Mouse (Mus musculus) layer of hippocampus, adult 8-10 months (tissue): ENCODE measurements around the gene Mog. TPM values are rescaled to one million over a fixed set of nuclear protein-coding genes. Genes with fewer than 3 reads are reported as not detected.
"Not testable (repeated sequence)": the region's sequence is repeated elsewhere in the genome, so short reads cannot be mapped to it uniquely, and the experiment has no call there.

Experiments
- DNase-seq, 2 experiments: peaks; one replicate each; pipeline ENCODE4 v3.0.0; 2022; ENCODE audit warnings: low spot score in 2 of 2
- total RNA-seq, 4 experiments: library from RNA; stranded (reverse); gene quantifications; 2 replicates each; pipeline ENCODE4 v1.2.4; 2022

The Mog gene
- total RNA-seq, 4 experiments from 2014 or later: 35.6 to 57.5 (median 47.8) TPM

DNA sequence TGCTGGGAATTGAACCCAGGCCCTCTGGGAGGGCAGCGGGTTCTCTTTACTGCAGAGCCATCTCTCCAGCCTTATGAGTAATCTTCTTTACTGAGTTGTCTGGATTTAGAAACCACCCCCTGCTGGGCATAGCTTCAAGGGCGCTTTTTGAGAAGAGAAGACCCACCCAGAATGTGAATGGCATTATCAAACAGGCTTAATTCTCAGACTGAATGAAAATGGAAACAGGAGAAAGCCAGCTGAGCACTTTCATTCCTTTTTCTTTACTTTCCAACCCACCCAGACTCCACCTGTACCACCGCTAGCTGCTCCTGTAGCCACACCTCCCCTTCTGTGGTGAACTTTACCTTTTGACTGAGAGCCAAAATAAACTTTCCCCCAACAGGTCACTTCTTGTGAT lies 27.8 kb downstream of the Mog start:
- no peak for DNase-seq

DNA sequence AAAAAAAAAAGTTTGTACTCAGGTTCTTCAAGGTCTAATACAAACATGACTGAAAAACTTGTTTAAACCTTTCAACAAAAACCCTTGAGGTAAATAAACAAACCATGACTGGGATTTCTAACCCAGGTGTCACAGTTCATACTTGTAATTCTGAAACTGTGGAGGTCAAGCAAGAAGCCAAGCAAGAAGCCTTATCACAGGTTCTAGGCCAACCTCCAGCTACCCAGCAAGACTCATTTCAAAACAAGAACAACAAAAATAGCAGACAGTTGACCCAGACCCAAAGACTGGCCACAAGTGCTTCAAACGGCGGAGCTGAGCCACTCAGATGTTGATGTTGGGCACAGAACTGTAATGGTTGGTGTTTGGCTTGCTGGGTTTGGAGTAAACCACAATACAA lies 28.7 kb downstream of the Mog start:
- DNase-seq: no peak

DNA sequence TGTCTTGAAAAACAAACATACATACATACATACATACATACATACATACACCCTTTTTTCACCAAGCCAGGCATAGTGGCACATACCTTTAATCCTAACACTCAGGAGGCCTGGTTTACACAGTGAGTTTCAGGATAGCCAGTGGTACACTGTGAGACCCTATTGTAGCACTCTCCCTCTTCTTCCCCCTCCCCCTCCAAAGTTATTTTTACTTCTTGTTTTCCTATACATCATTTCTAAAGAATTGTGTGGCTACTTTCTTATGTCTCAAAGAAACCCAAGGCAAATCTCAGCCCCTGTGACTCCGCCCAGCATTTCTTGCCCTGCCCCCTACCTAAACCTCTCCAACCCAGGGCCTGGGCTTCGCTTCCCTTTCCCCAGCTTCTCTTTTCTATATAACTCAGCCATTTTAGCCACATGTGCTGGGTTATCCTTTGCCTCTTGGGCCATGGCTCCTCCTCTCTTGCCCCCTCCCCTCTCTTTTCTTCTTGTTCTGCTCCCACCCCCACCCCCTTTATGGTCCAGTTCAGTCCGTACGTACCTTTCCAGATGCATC lies 29.4 kb downstream of the Mog start:
- no peak for DNase-seq

DNA sequence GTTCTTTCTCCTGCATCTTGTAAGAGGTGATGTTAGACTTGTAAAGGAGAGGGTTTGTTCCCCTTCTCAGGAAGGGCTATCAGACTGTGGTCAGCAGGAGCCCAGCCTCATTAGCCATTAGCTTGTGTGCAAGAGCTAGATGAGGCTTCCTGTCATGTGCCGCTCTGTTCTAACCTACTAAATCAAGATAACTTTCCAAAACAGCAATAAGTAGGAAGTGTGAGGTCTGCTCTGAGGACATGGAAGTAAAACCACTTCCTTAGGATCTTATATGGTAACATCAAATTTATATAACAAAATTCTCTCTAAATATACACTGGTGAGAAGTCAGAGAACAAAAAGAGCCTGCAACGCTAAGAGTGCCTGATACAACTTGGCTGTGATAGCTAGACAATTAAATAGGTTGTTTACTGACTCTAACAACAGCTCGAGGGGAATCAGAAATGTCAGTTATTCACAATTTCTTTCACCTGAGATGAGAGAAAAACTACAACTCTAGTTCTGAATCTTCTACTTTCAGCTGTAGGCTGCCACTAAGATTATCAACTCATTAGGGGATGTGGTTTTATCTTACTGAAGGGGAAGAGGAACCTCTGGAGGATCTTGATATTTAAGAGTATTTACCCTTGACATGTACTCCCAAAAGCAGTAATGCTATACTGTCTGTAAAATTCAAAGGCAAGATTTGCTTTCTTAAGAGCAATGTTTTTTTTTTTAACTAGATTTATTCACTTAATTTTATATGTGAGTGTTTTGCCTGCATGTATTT lies 30.7 kb downstream of the Mog start:
- DNase-seq: no peak

DNA sequence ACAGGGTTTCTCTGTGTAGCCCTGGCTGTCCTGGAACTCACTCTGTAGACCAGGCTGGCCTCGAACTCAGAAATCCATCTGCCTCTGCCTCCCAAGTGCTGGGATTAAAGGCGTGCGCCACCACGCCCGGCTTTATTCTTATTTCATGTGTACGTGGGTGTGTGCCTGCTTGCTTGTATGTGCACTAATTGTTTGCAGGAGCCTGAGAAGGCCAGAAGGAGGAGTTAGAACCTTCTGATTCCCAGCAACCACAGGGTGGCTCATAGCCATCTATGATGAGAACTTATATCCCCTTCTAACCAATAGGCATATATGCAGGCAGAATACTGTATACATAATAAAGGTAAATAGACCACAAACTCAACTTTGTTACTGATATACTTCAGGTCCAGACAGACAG lies 32.6 kb downstream of the Mog start:
- not testable (repeated sequence) for DNase-seq

DNA sequence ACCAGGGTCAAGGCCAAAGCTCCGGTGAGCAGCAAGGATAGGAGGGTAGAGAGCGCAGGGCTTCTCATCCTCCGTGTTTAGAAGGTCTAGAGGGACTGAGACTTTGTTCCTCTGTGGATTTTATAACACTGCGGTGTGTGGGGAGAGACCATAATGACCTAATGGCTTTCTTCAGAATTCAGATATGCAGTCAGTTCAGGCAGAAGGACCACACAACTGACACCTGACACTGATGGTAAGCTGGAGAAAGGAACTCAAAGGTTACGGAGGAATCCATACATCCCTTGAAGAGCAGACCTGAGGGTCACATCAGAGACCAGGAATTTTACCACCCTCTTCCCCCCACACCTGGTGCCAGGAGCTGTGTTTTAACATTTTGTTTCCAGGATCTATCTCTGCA lies 33.8 kb downstream of the Mog start, which contains the start of gene H2-M5:
Gene H2-M5, minus strand, starts transcription at position 101 of the 400 bp plus-strand sequence.
- DNase-seq: no peak

DNA sequence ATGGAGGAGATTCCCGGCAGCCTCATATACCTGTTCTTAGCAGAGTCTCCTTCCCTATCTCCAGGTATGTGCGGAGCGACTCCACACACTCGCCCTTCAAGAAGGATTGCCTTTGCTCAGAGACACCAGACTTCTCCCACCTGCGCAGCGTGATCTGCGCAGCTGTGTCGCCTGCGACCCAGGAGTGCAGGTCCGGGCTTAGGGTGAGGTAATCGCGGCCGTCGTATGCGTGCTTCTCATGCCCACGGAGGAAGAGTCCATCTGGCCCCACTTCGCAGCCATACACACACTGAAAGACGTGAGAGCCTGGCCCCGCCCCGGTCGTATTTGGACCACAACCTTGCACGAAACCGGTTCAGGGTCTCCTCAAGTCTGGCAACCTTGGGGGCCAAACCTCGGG lies 34.7 kb downstream of the Mog start:
- no peak for DNase-seq

DNA sequence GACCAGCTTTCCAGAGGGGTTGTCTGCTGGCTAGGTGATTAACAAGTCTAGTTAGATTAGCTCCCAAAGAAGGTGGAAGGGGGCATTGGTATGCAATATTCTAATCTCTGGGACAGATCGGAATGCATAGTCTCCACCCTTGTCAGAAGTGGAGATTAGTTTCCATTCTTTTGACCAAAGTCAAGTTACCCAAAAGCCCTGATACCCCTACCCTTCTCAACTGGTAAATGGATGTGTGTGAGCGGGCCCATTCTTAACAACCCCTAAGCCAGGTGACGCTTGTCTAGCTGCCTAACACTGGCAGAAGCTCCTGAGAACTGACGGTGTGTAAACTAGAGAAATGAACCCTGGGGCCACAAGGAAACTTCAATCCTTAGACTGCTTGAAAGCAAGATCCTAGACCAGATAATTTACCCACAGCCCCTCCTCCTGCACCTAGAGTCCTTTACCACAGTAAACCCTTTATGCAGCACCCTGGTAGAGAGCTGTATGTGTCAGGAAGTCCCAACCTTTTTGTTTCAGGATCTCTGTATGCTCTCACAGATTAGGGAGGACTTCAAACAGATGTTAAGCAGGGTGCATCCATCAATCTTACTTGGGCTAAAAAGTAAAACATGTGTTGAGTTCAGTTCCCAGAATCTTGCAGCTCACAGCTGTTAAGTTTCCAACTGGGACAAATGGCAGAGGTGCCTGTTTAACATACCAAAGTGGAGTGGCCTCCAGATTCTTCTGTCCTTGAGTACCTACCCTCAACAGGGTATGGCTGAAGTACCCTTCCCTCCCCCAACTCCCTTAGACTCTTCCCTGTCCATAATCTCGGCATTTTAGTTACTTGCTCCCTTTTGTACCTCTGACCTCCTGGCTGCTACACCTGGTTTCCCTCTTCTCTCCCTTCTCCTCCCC lies 40.7 kb downstream of the Mog start:
- no peak for DNase-seq

DNA sequence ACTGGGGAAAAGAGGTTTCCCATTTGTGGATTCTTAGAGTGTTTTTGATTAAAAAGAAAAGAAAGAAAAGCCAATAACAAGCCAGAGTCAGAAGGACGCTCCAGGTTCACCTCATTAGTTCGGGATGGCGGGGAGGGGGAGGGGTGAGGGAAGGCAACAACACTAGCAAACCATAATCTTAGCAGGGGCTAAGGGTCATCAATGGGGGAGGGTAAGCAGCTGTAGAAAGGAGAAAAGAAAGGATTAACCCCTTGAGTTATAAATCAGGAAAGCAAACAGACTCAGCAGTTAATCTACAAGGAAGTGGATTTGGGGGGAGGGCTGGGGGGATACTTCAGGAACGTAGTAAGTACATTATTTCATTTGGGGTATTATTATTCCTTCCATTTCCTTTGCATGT lies 41.4 kb downstream of the Mog start:
- DNase-seq: no peak

DNA sequence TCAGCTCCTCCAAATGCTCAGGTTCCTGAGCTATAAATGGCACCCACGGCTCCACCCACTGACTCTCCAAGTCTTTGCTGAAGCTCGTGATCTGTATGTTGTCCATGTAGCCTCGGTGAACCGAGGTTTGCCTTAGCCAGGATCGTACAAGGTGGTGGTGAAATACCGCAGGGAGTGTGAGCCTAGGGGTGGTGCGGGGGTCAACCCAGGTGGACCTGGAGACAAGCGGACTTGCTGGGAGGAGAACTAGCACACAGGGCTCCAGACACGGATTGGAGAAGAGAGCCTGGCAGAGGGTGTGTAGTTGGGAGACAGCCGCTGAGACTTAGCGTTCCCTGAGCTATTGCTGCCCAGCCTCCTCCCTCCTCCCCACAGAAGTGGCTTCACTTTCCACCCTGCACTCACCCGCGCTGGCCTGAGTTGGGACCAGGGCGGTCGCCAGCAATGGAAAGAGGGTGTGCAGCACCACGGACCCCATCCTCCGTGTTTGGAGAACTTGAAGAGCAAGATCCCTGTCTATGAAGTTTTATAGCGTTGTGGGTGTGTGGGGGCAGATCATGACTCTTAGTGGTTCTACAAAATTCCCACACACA lies 41.9 kb downstream of the Mog start, which contains the start of gene 2410137M14Rik:
Gene 2410137M14Rik, minus strand, starts transcription at position 17 of the 593 bp plus-strand sequence.
- no peak for DNase-seq

DNA sequence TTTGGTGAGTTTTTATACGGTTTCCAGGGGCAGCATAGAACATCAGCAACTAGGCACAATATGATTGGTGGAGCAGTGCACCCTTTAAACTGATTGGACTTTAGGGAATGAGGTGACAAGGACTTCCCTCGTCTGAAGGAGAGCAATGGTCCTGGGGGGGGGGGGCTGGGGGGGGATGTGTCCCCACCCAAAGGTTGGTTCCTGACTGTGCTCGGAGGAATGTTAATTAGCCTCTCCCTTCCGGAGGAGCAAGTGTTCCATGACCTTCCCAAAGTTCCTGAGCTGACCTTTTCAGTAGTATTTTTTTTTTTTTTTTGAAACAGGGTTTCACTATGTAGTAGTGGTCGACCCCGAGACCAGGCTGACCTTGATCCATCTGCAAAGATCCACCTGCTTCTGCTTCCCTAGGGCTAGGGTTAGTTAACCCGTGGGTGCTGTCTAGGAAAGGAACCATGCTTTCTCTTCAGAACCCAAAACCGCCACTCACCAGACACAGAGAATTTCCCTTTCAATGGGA lies 49.9 kb downstream of the Mog start:
- DNase-seq: no peak

DNA sequence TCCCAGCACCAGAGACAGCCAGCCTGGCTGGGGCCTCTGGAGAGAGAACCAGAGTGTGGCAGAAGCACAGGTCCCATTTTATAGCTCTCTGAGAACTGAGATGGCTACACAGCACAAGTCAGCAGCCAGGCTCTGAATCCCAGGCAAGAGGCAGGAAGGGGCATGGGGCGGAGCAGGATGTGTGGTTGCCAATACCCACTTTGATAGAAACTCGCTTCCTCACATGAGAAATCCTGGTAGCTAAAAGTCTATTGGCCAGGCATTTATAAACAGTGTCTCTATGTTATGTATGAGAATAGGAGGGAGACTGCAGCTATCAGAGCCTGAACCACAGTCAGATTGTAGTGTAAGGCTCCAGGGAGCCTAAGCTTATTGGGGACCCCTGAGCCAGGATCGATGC lies 50.4 kb downstream of the Mog start:
- no peak for DNase-seq

DNA sequence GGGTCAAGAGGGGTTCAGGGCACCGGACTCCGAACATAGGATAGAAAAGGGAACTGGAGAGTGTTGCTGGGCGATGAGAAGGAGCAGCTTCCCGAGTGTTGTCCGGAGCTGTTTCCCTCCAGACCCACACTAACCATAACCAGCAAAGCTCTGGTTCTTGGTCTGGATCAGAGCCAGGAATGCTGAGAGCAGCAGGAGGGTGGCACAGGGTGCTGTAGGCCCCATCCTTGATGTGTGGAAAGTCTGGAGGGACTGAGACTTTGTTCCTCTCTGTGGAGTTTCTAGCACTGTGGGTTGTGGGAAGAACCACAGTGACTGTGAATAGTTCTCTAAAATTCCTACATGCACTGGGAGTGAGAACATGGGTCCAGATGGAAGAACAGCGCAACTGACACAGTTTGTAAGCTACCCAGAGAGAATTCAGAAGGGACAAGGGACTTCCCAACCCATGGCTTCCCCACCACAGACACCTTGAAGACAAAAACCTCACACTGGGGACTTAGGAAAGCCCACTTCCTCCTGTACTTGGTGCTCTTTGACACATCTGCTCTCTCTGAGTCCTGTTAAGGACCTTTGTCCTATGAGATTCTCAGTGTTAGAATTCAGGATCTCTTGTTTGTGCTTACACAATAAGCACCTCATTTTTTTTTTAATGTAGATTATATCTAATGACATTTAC lies 51.9 kb downstream of the Mog start:
- DNase-seq: no peak

DNA sequence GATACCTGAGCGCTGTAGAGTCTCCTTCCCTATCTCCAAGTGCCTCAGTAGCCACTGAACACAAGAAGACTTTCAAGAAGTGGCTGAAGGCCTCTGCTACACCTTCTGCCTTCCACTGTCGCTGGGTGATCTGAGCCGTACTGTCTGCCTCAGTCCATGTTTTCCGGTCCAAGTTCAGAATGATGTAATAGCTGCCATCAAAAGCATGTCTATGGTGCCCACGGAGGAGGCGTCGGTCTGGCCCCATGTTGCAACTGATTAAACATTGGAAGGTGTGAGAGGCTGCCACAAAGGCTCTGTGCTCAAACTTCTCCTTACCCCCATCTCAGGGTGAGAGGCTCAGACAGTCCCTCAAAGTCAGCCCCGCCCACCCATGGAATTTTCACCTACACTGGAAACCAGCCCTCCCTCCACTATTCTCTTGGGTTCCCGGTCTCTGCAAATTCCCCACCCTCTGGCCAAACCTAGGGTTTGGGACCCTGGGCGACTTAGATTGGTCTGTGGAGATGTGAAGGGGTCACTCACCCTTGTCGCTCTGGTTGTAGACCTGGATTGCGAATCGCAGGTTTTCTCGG lies 52.8 kb downstream of the Mog start:
- DNase-seq: no peak

DNA sequence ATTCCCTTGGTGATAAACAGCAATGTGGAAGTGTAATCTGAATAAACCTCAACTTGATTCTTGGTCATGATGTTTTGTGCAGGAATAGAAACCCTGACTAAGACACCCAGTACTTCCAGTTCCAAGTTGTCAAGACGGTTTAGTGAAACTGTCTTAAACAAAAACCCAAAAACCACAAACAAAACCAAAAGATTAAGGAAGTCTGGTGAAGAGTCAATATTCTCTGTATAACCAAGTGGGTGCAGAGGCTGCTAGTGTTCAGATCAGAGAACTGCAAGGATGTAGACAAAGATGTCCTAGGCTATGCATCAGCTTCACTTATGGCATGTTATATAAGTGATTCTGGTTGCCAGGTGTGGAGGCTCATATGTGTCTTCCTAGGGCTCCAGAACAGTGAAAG lies 56.3 kb downstream of the Mog start:
- no peak for DNase-seq

DNA sequence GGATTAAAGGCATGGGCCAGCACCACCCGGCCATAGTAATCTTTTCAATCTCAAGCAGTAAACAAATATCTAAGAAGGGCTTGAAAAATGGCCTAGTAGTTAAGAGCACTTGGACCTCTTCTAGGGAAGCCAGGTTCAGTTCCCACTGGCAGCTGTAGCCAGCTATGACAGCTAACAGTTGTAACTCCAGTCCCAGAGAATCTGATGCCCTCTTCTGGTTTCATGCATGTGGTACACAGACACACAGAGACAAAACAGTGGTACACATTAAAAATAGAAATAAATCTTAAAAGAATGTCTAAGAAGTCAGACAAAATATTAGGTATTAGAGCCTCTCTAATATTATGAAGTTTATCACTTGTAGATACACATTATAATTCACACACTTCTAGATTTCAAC lies 62.1 kb downstream of the Mog start:
- no peak for DNase-seq
